11 mouse cellular contexts compared by ENCODE assay signal in the genomic region with DNA sequence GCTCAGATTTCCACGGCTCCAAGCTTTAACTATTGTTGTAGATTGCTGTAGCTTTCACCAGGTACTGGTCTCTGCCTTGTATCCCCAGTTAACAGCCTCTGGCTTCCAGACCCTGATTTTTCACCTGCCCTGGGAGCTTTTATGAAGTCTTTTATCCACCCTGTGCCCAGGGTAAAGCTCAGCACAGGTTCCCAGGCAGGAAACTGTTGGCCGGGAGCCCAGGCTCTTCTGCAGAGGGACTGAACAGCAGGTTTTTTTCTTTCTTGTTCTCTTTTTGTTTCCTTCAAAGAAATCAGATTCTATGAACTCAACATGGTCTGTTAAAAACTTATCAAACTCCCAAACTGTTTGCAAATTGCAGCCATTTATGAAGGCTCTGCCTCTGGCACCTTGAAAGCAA. TPM values are rescaled to one million over a fixed set of nuclear protein-coding genes. Genes with fewer than 3 reads are reported as not detected.
DNase-seq lines count a peak whose midpoint lies in the region; ATAC-seq and TF ChIP-seq lines count a peak whose summit lies in the region.
"Had no signal": no experiment of that assay in that cellular context is flagged by ENCODE, and none has a peak within 500 bp of the region (broad histone marks: within the 10 kb centered on the region; RNA-seq: fewer than 3 reads in every experiment).

No protein-coding gene starts in this region.

- H3K4me3 ChIP-seq in MEL (ENCODE audit: control insufficient read depth in 1 of 2, insufficient read depth in 1 of 2, low read depth in 2 of 2, low read length in 2 of 2): no peak overlapping the region
- H3K4me3 ChIP-seq in kidney, embryonic 15.5 days (replicated peaks): no peak overlapping the region
- H3K4me3 ChIP-seq: hindbrain, embryonic 15.5 days had no signal

- no peak for TF ChIP-seq CTCF in MEL (IDR thresholded peaks at IDR 0.05 in 2 of 3, conservative IDR thresholded peaks at IDR 0.05 in 1 of 3; ENCODE audit: control insufficient read depth in 1 of 3, insufficient read depth in 1 of 3, low read depth in 2 of 3, low read length in 3 of 3, poor library complexity in 1 of 3, severe bottlenecking in 1 of 3)

- peak; percentile 10 for DNase-seq in adrenal gland, postnatal 25 days
- DNase-seq in adrenal gland, postnatal 36 days: no peak
- peak; percentile 43 for DNase-seq in left cerebral cortex, postnatal 4 days
- DNase-seq in left cerebral cortex, adult 9 months (ENCODE audit: low spot score in 2 of 2): no peak
- peak; percentile 60 for DNase-seq in MEL (ENCODE audit: low read depth, low spot score)
- DNase-seq in spleen, adult 18-20 months: no peak

- intact Hi-C loops in left cerebral cortex, postnatal 4 days (cut with DNase I): no loop called here

- H3K9me3 ChIP-seq in MEL (replicated peaks; ENCODE audit: insufficient read depth, low read length): no peaks in the 10 kb centered on the region
- H3K9me3 ChIP-seq in kidney, embryonic 15.5 days (replicated peaks): no peaks in the 10 kb centered on the region
- H3K9me3 ChIP-seq: hindbrain, embryonic 15.5 days had no signal

- H3K4me2 ChIP-seq in kidney, embryonic 15.5 days: no peak overlapping the region
- H3K4me2 ChIP-seq: hindbrain, embryonic 15.5 days had no signal

- WGBS in kidney, embryonic 15.5 days: 43% methylated on average over 2 of the region's 2 CpGs

- peaks cover 0 to 12% of the 10 kb centered on the region in 2 experiments; a peak in 3 of 4 replicates for H3K4me1 ChIP-seq in MEL (ENCODE audit: control insufficient read depth in 1 of 2, insufficient read depth in 2 of 2, low read length in 2 of 2)
- 0 out of 2 replicates have a peak, but pooled peaks cover 10% of the 10 kb centered on the region for H3K4me1 ChIP-seq in kidney, embryonic 15.5 days

- 0 out of 4 replicates have a peak, but pooled peaks of 1 of the 2 experiments have one; percentile 35 for TF ChIP-seq EP300 in MEL (IDR thresholded peaks at IDR 0.05; ENCODE audit: low read depth in 1 of 2, low read length in 2 of 2)

- peaks cover 1% of the 10 kb centered on the region; the same call in 1 of the 2 replicates for H3K79me2 ChIP-seq in MEL (ENCODE audit: control insufficient read depth, insufficient read depth, low read length, poor library complexity)

- H3K27me3 ChIP-seq in MEL (ENCODE audit: control insufficient read depth in 1 of 2, insufficient read depth in 2 of 2, low read length in 2 of 2): no peaks in the 10 kb centered on the region
- no peaks in the 10 kb centered on the region for H3K27me3 ChIP-seq in kidney, embryonic 15.5 days
- H3K27me3 ChIP-seq: hindbrain, embryonic 15.5 days had no signal

- H3K36me3 ChIP-seq in MEL (ENCODE audit: control insufficient read depth in 1 of 2, insufficient read depth in 2 of 2, low read length in 2 of 2): peaks cover 0 to 6% of the 10 kb centered on the region in 2 experiments; a peak in 2 of 4 replicates
- H3K36me3 ChIP-seq in kidney, embryonic 15.5 days: no peaks in the 10 kb centered on the region
- H3K36me3 ChIP-seq: hindbrain, embryonic 15.5 days had no signal

- H3K27ac ChIP-seq in MEL (ENCODE audit: control insufficient read depth, low read depth, low read length): no peak overlapping the region
- 0 out of 2 replicates have a peak overlapping the region, but pooled peaks have one; percentile 45 for H3K27ac ChIP-seq in kidney, embryonic 15.5 days
- H3K27ac ChIP-seq: hindbrain, embryonic 15.5 days; liver, embryonic 14.5 days had no signal

- TF ChIP-seq POLR2A in MEL (IDR thresholded peaks at IDR 0.05; ENCODE audit: control insufficient read depth in 1 of 2, insufficient read depth in 1 of 2, low read depth in 1 of 2, low read length in 2 of 2, poor library complexity in 1 of 2): no peak

- no peak for ATAC-seq in kidney, embryonic 15.5 days (replicated peaks; ENCODE audit: low FRiP score)
- ATAC-seq in megakaryocyte, adult 5-6 weeks (ENCODE audit: poor library complexity, severe bottlenecking): no peak

- no peak for TF ChIP-seq RAD21 in MEL (IDR thresholded peaks at IDR 0.05; ENCODE audit: low read depth, low read length)

- H3K9ac ChIP-seq in MEL (ENCODE audit: control insufficient read depth, low read depth, low read length, poor library complexity, severe bottlenecking): no peak overlapping the region
- H3K9ac ChIP-seq in kidney, embryonic 15.5 days: no peak overlapping the region
- H3K9ac ChIP-seq: hindbrain, embryonic 15.5 days; liver, embryonic 14.5 days had no signal

TF ChIP-seq in MEL, 35 proteins besides CTCF, POLR2A, EP300 and RAD21:
- TF ChIP-seq MEF2A (IDR thresholded peaks at IDR 0.05; ENCODE audit: extremely low read depth, insufficient replicate concordance, low read depth, low read length, poor library complexity, severe bottlenecking) (no peak), JUND (IDR thresholded peaks at IDR 0.05; ENCODE audit: low read depth, low read length) (no peak), UBTF (IDR thresholded peaks at IDR 0.05; ENCODE audit: borderline replicate concordance, insufficient read depth, low read depth, low read length) (no peak), SIN3A (IDR thresholded peaks at IDR 0.05; ENCODE audit: low read length) (no peak), RCOR1 (IDR thresholded peaks at IDR 0.05; ENCODE audit: low read depth, low read length) (peak; percentile 54; the same call in 1 of the 2 replicates), ZNF384 (IDR thresholded peaks at IDR 0.05; ENCODE audit: low read depth, low read length) (peak; percentile 75), CHD2 (IDR thresholded peaks at IDR 0.05; ENCODE audit: low read length) (no peak), NRF1 (IDR thresholded peaks at IDR 0.05; ENCODE audit: insufficient read depth, low read depth, low read length, poor library complexity, severe bottlenecking) (no peak)

RNA-seq across cellular contexts. Expression of a gene that starts 55.8 kb away (rescaled TPM):
- 25.6 TPM in 1 of 2 replicates, not detected in the other for total RNA-seq in adrenal gland, postnatal 25 days (2021)
- under 1 TPM in 1 of 2 experiments, not detected in 1; 0.86 TPM for total RNA-seq in adrenal gland, postnatal 36 days (2021)
- not detected for total RNA-seq in left cerebral cortex, postnatal 4 days (2021)
- not detected in 2 replicates for total RNA-seq in MEL (2012; rRNA removed)
- polyA plus RNA-seq in MEL (2012; ENCODE audit: insufficient read depth in 1 of 2, insufficient read length in 2 of 2, low read depth in 1 of 2, low replicate concordance in 2 of 2, missing spikeins in 1 of 2): not detected
- 3.8 and 7.0 TPM in 2 replicates for polyA plus RNA-seq in kidney, embryonic 15.5 days (2015; fragmentation: Nextera tagmentation; extraction: Ambion mirVana)
- total RNA-seq in megakaryocyte, adult 5-6 weeks (2015): not detected in 2 replicates
- total RNA-seq in megakaryocyte, adult 5-6 weeks (2017): not detected in 2 replicates
- total RNA-seq: midbrain, postnatal 0 days had no signal

RNA-seq across cellular contexts. Expression of a gene that starts 56.4 kb away (rescaled TPM):
- total RNA-seq in adrenal gland, postnatal 25 days (2021): 6.7 and 7.8 TPM in 2 replicates
- 10 to 100 TPM in 1 of 2 experiments, 1 to 10 TPM in 1; 8.0 to 12.7 TPM for total RNA-seq in adrenal gland, postnatal 36 days (2021)
- total RNA-seq in left cerebral cortex, postnatal 4 days (2021): 10 to 100 TPM; 75.2 to 87.5 TPM
- 15.3 and 22.9 TPM in 2 replicates for total RNA-seq in MEL (2012; rRNA removed)
- polyA plus RNA-seq in MEL (2012; ENCODE audit: insufficient read depth in 1 of 2, insufficient read length in 2 of 2, low read depth in 1 of 2, low replicate concordance in 2 of 2, missing spikeins in 1 of 2): 10 to 100 TPM; 19.9 to 30.9 TPM
- 7.4 and 9.4 TPM in 2 replicates for polyA plus RNA-seq in kidney, embryonic 15.5 days (2015; fragmentation: Nextera tagmentation; extraction: Ambion mirVana)
- 6.4 and 6.9 TPM in 2 replicates for total RNA-seq in megakaryocyte, adult 5-6 weeks (2015)
- 1.6 and 4.3 TPM in 2 replicates for total RNA-seq in megakaryocyte, adult 5-6 weeks (2017)

Comparison
In these comparisons a context has a peak if more than half of its experiments do, and no peak if none do; other contexts are left out.
1. DNase-seq: peak in adrenal gland, postnatal 25 days (single experiment), left cerebral cortex, postnatal 4 days (single experiment) and MEL (single experiment); none in adrenal gland, postnatal 36 days (0 of 2), left cerebral cortex, adult 9 months (0 of 2) and spleen, adult 18-20 months (0 of 2).